In genomic region chr3:83993089-83993516, GRCm38 (mm10) we compare ENCODE assay signal across 9 mouse cellular contexts. TPM values are rescaled to one million over a fixed set of nuclear protein-coding genes. Genes with fewer than 3 reads are reported as not detected.
A peak's percentile ranks its signal among the peaks of the same experiment; 100 is the strongest.
DNase-seq lines count a peak whose midpoint lies in the region; ATAC-seq and TF ChIP-seq lines count a peak whose summit lies in the region.
"Had no signal": no experiment of that assay in that cellular context is flagged by ENCODE, and none has a peak within 500 bp of the region (broad histone marks: within the 10 kb centered on the region; RNA-seq: fewer than 3 reads in every experiment).

No protein-coding gene starts in this region.

- H3K36me3 ChIP-seq in hindbrain, embryonic 15.5 days = no peaks in the 10 kb centered on the region
- H3K36me3 ChIP-seq in lung, embryonic 16.5 days (ENCODE audit: control insufficient read depth, insufficient read depth, low read length) = no peaks in the 10 kb centered on the region
- H3K36me3 ChIP-seq in stomach, embryonic 16.5 days (ENCODE audit: control insufficient read depth, insufficient read depth, low read length) = no peaks in the 10 kb centered on the region

- WGBS in hindbrain, embryonic 15.5 days = 33% methylated on average over 8 of the region's 8 CpGs
- WGBS in lung, embryonic 16.5 days = 53% methylated on average over 8 of the region's 8 CpGs
- WGBS in stomach, embryonic 16.5 days = 70% methylated on average over 8 of the region's 8 CpGs

- no peak for TF ChIP-seq POLR2A in brain, embryonic 14.5 days (IDR thresholded peaks at IDR 0.05; ENCODE audit: borderline replicate concordance, extremely low read depth, insufficient read depth, insufficient read length, poor library complexity, severe bottlenecking)

- H3K9me3 ChIP-seq in hindbrain, embryonic 15.5 days = no peaks in the 10 kb centered on the region
- H3K9me3 ChIP-seq in lung, embryonic 16.5 days (ENCODE audit: control insufficient read depth, low read length) = no peaks in the 10 kb centered on the region
- H3K9me3 ChIP-seq in stomach, embryonic 16.5 days (replicated peaks; ENCODE audit: control insufficient read depth, low read length) = no peaks in the 10 kb centered on the region

- peak; percentile 47; the same call in 1 of the 2 replicates for ATAC-seq in hindbrain, embryonic 15.5 days (ENCODE audit: low FRiP score, low read depth)
- 0 out of 2 replicates have a peak, but pooled peaks have one; percentile 11 for ATAC-seq in lung, embryonic 16.5 days (ENCODE audit: low read depth)
- ATAC-seq in stomach, embryonic 16.5 days (ENCODE audit: insufficient read depth, low FRiP score) = 0 out of 2 replicates have a peak, but pooled peaks have one; percentile 48
- ATAC-seq in monocyte, adult 5-6 weeks (replicated peaks; ENCODE audit: insufficient number of reproducible peaks, low FRiP score, low TSS enrichment, poor library complexity, severe bottlenecking) = no peak

- peak; percentile 37; the same call in 1 of the 2 replicates for TF ChIP-seq CTCF in brain, embryonic 14.5 days (IDR thresholded peaks at IDR 0.05; ENCODE audit: borderline replicate concordance, extremely low read depth, insufficient read depth, insufficient read length)
- TF ChIP-seq CTCF in gastrocnemius, adult 2 months (IDR thresholded peaks at IDR 0.05) = peak; percentile 31

- H3K4me1 ChIP-seq in hindbrain, embryonic 15.5 days (replicated peaks) = peaks cover 67% of the 10 kb centered on the region
- peaks cover 50% of the 10 kb centered on the region for H3K4me1 ChIP-seq in lung, embryonic 16.5 days (replicated peaks; ENCODE audit: control insufficient read depth, insufficient read depth, low read length)
- peaks cover 52% of the 10 kb centered on the region for H3K4me1 ChIP-seq in stomach, embryonic 16.5 days (ENCODE audit: control insufficient read depth, insufficient read depth, low read length)

- H3K27me3 ChIP-seq in hindbrain, embryonic 15.5 days = no peaks in the 10 kb centered on the region
- no peaks in the 10 kb centered on the region for H3K27me3 ChIP-seq in lung, embryonic 16.5 days (ENCODE audit: control insufficient read depth, insufficient read depth, low read depth, low read length)
- H3K27me3 ChIP-seq in stomach, embryonic 16.5 days (ENCODE audit: control insufficient read depth, insufficient read depth, low read length) = no peaks in the 10 kb centered on the region

- no peak overlapping the region for H3K4me2 ChIP-seq in hindbrain, embryonic 15.5 days
- H3K4me2 ChIP-seq in lung, embryonic 16.5 days (ENCODE audit: low read depth, low read length) = no peak overlapping the region
- H3K4me2 ChIP-seq in stomach, embryonic 16.5 days (ENCODE audit: low read depth, low read length) = no peak overlapping the region

- intact Hi-C loops in gastrocnemius, adult 2 months (cut with DNase I) = loop anchor here (2.0 kb wide), 1 partner anchor 22 kb away; no protein-coding TSS in a partner anchor

- no peak overlapping the region for H3K9ac ChIP-seq in hindbrain, embryonic 15.5 days
- H3K9ac ChIP-seq in lung, embryonic 16.5 days (ENCODE audit: low read length) = no peak overlapping the region
- no peak overlapping the region for H3K9ac ChIP-seq in stomach, embryonic 16.5 days (ENCODE audit: low read length)

- peak overlapping the region; percentile 35 for H3K27ac ChIP-seq in gastrocnemius, adult 2 months
- H3K27ac ChIP-seq in hindbrain, embryonic 15.5 days (replicated peaks) = peak overlapping the region; percentile 36; the same call in 1 of the 2 replicates
- H3K27ac ChIP-seq in lung, embryonic 16.5 days (ENCODE audit: low read length) = 0 out of 2 replicates have a peak overlapping the region, but pooled peaks have one; percentile 15
- peak overlapping the region; percentile 55; the same call in 1 of the 2 replicates for H3K27ac ChIP-seq in stomach, embryonic 16.5 days (ENCODE audit: low read length)
- H3K27ac ChIP-seq: macrophage had no signal

- peak; percentile 36 to 38 for DNase-seq in urinary bladder, adult 18-20 months (ENCODE audit: low spot score in 2 of 2)
- DNase-seq in urinary bladder, postnatal 10 days (ENCODE audit: low spot score) = no peak
- DNase-seq in brain, embryonic 14.5 days (ENCODE audit: low read depth) = peak; percentile 95
- DNase-seq in gastrocnemius, adult 2 months = peak; percentile 83

- H3K4me3 ChIP-seq in gastrocnemius, adult 2 months = no peak overlapping the region
- no peak overlapping the region for H3K4me3 ChIP-seq in hindbrain, embryonic 15.5 days
- H3K4me3 ChIP-seq in lung, embryonic 16.5 days (ENCODE audit: low read length) = no peak overlapping the region
- H3K4me3 ChIP-seq in stomach, embryonic 16.5 days (replicated peaks; ENCODE audit: low read length) = no peak overlapping the region

RNA-seq across cellular contexts. Expression of gene Tmem131l, which starts 46.9 kb away (rescaled TPM):
- 103 and 129 TPM in 2 replicates for polyA plus RNA-seq in brain, embryonic 14.5 days (2012; rRNA removed)
- total RNA-seq in gastrocnemius, adult 2 months (2021) = 10 to 100 TPM; 12.0 to 17.4 TPM
- 46.6 and 48.6 TPM in 2 replicates for polyA plus RNA-seq in hindbrain, embryonic 15.5 days (2015; fragmentation: Nextera tagmentation; extraction: Ambion mirVana)
- 46.4 and 47.0 TPM in 2 replicates for polyA plus RNA-seq in lung, embryonic 16.5 days (2015; fragmentation: Nextera tagmentation; extraction: Ambion mirVana)
- 38.9 and 41.7 TPM in 2 replicates for polyA plus RNA-seq in stomach, embryonic 16.5 days (2015; fragmentation: Nextera tagmentation; extraction: Ambion mirVana)
- 41.7 to 63.6 TPM (median 57.3 TPM) in 3 replicates for total RNA-seq in monocyte, adult 5-6 weeks (2017)
